Mouse (Mus musculus): ENCODE results near the gene Tctex1d1. TPM values are rescaled to one million over a fixed set of nuclear protein-coding genes. Genes with fewer than 3 reads are reported as not detected.

Tctex1d1 gene
- polyA plus RNA-seq (2012; rRNA removed) = 0.08 and 0.09 TPM in 2 replicates

DNA sequence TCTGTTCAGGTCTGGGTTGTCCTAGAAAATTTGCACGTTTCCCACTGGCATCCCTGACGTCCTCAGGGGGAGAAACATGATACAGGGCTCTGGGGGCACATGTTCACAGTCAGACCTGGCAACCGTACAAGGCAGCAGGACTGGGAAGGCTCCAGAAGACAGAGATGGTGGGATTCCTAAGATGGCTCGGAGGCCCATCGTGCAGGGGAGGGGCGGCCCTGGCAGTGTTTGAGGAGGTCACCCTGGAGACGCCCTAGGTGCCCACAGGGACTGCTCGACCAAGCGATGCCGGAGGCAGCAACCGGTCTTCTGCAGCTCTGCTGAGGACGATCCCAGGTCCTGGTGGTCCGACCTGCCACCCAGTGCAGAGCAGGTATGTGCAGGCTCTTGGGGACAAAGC, at the start of gene Tctex1d1:
TSS of gene Tctex1d1 (plus strand) at position 167 of the 400 bp plus-strand sequence.

DNA sequence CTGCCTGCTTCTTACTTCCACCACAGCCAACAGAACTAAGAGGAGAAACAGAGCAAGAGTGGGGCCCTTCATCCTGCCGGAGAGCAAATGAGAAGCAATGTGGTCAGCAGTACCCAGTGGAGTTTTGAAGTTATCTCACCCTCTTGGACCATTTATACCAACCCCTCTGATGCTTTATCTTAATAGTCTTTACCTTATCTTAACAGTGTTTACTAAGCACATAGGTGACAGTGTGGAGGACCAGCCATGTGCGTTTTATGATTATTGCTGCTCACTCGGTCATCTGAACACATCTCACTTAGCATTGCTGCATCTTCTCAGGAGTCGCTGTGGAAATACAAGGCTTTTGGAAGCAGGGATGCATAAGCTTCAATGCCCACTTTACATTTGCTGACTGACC, 48.2 kb downstream of the Tctex1d1 start, which contains the start of gene Insl5:
TSS of gene Insl5 (minus strand) at position 222 of the 400 bp plus-strand sequence.

Other genes starting within 250 kb of the Tctex1d1 start
- gene Sgip1, start 237.3 kb upstream of the Tctex1d1 start, polyA plus RNA-seq (2012; rRNA removed) = 0.06 and 0.08 TPM in 2 replicates
- gene Insl5, start 48.2 kb downstream of the Tctex1d1 start, polyA plus RNA-seq (2012; rRNA removed) = 0.06 TPM in 1 of 2 replicates, not detected in the other
- gene Mier1, start 135.8 kb downstream of the Tctex1d1 start, polyA plus RNA-seq (2012; rRNA removed) = 16.6 and 18.1 TPM in 2 replicates
- gene Wdr78, start 135.9 kb downstream of the Tctex1d1 start, polyA plus RNA-seq (2012; rRNA removed) = 0.65 and 0.76 TPM in 2 replicates
- gene Slc35d1, start 236.6 kb downstream of the Tctex1d1 start, polyA plus RNA-seq (2012; rRNA removed) = 5.1 and 6.5 TPM in 2 replicates

Data from liver, embryonic 14 days (tissue).